ENCODE assay signal across 29 mouse cellular contexts in genomic region chr5:75161586-75161985, GRCm38 (mm10). TPM values are rescaled to one million over a fixed set of nuclear protein-coding genes. Genes with fewer than 3 reads are reported as not detected.
"Had no signal": no experiment of that assay in that cellular context is flagged by ENCODE, and none has a peak within 500 bp of the region (broad histone marks: within the 10 kb centered on the region; RNA-seq: fewer than 3 reads in every experiment).

No protein-coding gene starts in this region.

- H3K4me2 ChIP-seq: liver, embryonic 11.5 days; liver, embryonic 12.5 days; liver, embryonic 13.5 days; liver, embryonic 15.5 days; lung, embryonic 14.5 days; lung, embryonic 15.5 days; midbrain, embryonic 11.5 days; midbrain, embryonic 12.5 days; midbrain, embryonic 13.5 days; neural tube, embryonic 12.5 days; neural tube, embryonic 13.5 days had no signal

- H3K4me3 ChIP-seq: left cerebral cortex, adult 2 months; limb, embryonic 15.5 days; liver, embryonic 12.5 days; liver, embryonic 13.5 days; liver, embryonic 15.5 days; lung, embryonic 15.5 days; megakaryocyte, embryonic 14.5 days; midbrain, embryonic 10.5 days; midbrain, embryonic 12.5 days; midbrain, embryonic 13.5 days; myocyte; neural tube, embryonic 12.5 days; neural tube, embryonic 13.5 days had no signal

- H3K36me3 ChIP-seq: liver, embryonic 12.5 days; liver, embryonic 13.5 days; liver, embryonic 15.5 days; midbrain, embryonic 12.5 days; midbrain, embryonic 13.5 days; neural tube, embryonic 12.5 days; neural tube, embryonic 13.5 days had no signal

- ATAC-seq: liver, embryonic 12.5 days; liver, postnatal 0 days; lung, postnatal 0 days; midbrain, embryonic 13.5 days; midbrain, embryonic 16.5 days had no signal

- H3K4me1 ChIP-seq: midbrain, embryonic 12.5 days had no signal

- H3K27me3 ChIP-seq: limb, embryonic 15.5 days; neural tube, embryonic 12.5 days had no signal

- H3K27ac ChIP-seq: left cerebral cortex, adult 2 months; liver, embryonic 12.5 days; liver, embryonic 13.5 days; liver, embryonic 14.5 days; liver, embryonic 15.5 days; lung, embryonic 15.5 days; macrophage; midbrain, embryonic 10.5 days; midbrain, embryonic 12.5 days; midbrain, embryonic 13.5 days; neural tube, embryonic 12.5 days had no signal

- H3K9ac ChIP-seq: limb, embryonic 15.5 days; liver, embryonic 12.5 days; liver, embryonic 13.5 days; liver, embryonic 14.5 days; liver, embryonic 15.5 days; liver, postnatal 0 days; lung, embryonic 14.5 days; lung, embryonic 15.5 days; midbrain, embryonic 12.5 days; midbrain, embryonic 13.5 days; neural tube, embryonic 12.5 days; neural tube, embryonic 13.5 days had no signal

- DNase-seq: liver; liver, embryonic 13.5 days; liver, postnatal 0 days; lung, adult 18-20 months; lung, adult 2 months; lung, embryonic 14.5 days; lung, postnatal 10 days; lung, postnatal 14 days; lung, postnatal 36 days; lung, postnatal 4 days; midbrain, embryonic 14.5 days had no signal

- H3K9me3 ChIP-seq: limb, embryonic 15.5 days; liver, embryonic 12.5 days; liver, embryonic 13.5 days; liver, embryonic 15.5 days; lung, embryonic 15.5 days; megakaryocyte, embryonic 14.5 days; midbrain, embryonic 10.5 days; midbrain, embryonic 12.5 days; midbrain, embryonic 13.5 days; neural tube, embryonic 12.5 days; neural tube, embryonic 13.5 days had no signal

RNA-seq across cellular contexts. Expression of gene Pdgfra, which starts 9.5 kb away (rescaled TPM):
- polyA plus RNA-seq: macrophage had no signal
